Mouse (Mus musculus) hindbrain, embryonic 16.5 days (tissue): ENCODE measurements around the gene Kpna2. TPM values are rescaled to one million over a fixed set of nuclear protein-coding genes. Genes with fewer than 3 reads are reported as not detected.

Experiments used
- ATAC-seq: fragments of 200-750 bp; cut with Nextera tagmentation; 2 replicates; pipeline ENCODE4 v1.8.0; 2017; ENCODE audit warnings: moderate TSS enrichment, moderate library complexity
- H3K27ac ChIP-seq: fragments of 300-500 bp; sonication (generic); 2 replicates; pipeline ENCODE4 v1.5.1; 2014; ENCODE audit warnings: low read depth, mild to moderate bottlenecking, control low read depth, low read length, moderate library complexity
- H3K27me3 ChIP-seq: fragments of 300-500 bp; sonication (generic); replicated peaks from 2 replicates; pipeline ENCODE4 v1.6.1; 2014; ENCODE audit warnings: low read length; ENCODE audit not compliant: control insufficient read depth, insufficient read depth
- H3K36me3 ChIP-seq: fragments of 300-500 bp; sonication (generic); 2 replicates; pipeline ENCODE4 v1.6.1; 2014; ENCODE audit warnings: mild to moderate bottlenecking, low read length, moderate library complexity, mixed read lengths; ENCODE audit not compliant: control insufficient read depth, insufficient read depth
- H3K4me1 ChIP-seq: fragments of 300-500 bp; sonication (generic); 2 replicates; pipeline ENCODE4 v1.6.1; 2014; ENCODE audit warnings: low read depth, low read length; ENCODE audit not compliant: control insufficient read depth, insufficient read depth
- H3K4me2 ChIP-seq: fragments of 300-500 bp; sonication (generic); 2 replicates; pipeline ENCODE4 v1.6.1; 2014; ENCODE audit warnings: mild to moderate bottlenecking, low read length, control low read depth, moderate library complexity
- H3K4me3 ChIP-seq: fragments of 300-500 bp; sonication (generic); 2 replicates; pipeline ENCODE4 v1.5.1; 2014; ENCODE audit warnings: mild to moderate bottlenecking, low read length, control low read depth, moderate library complexity
- H3K9ac ChIP-seq: fragments of 300-500 bp; sonication (generic); 2 replicates; pipeline ENCODE4 v1.6.1; 2014; ENCODE audit warnings: low read depth, mild to moderate bottlenecking, control low read depth, low read length, moderate library complexity
- H3K9me3 ChIP-seq: fragments of 300-500 bp; sonication (generic); 2 replicates; pipeline ENCODE4 v1.6.1; 2014; ENCODE audit warnings: mild to moderate bottlenecking, low read length, moderate library complexity; ENCODE audit not compliant: control insufficient read depth
- WGBS: fragments of 180-500 bp; shearing (Covaris S2); extraction: QIAGEN DNeasy Blood & Tissue Kit; methylation state at CpG from one replicate; pipeline ENCODE4 v1.1.7; 2014; 5-methylcytosine and 5-hydroxymethylcytosine counted together
- polyA plus RNA-seq: library from polyadenylated mRNA; unstranded; fragments of >200 nt; fragmentation: Nextera tagmentation; extraction: Ambion mirVana; gene quantifications from 2 replicates; pipeline ENCODE4 v1.2.1, GENCODE M21; 2015

The Kpna2 gene
- polyA plus RNA-seq, 1 experiment from 2014 or later: 132 TPM

- no peaks in the 10 kb centered on the region for H3K4me1 ChIP-seq
- H3K4me2 ChIP-seq: no peak overlapping the region
- 88% methylated on average over 6 of the region's 6 CpGs for WGBS
These were observed 40.8 kb downstream of the Kpna2 start for GRCm38 (mm10) chr11:106958407-106959071.

GRCm38 (mm10) chr11:106957271-106957980 lies 41.9 kb downstream of the Kpna2 start:
- Histone ChIP-seq H3K27ac (no peak overlapping the region), H3K27me3 (no peaks in the 10 kb centered on the region), H3K36me3 (no peaks in the 10 kb centered on the region), H3K4me1 (no peaks in the 10 kb centered on the region), H3K9ac (no peak overlapping the region), H3K9me3 (no peaks in the 10 kb centered on the region), H3K4me3 (no peak overlapping the region), H3K4me2 (no peak overlapping the region)
- ATAC-seq: no peak
- WGBS: 84% methylated on average over 12 of the region's 12 CpGs

More at GRCm38 (mm10) chr11:106958407-106959071, 40.8 kb downstream of the Kpna2 start:
- Histone ChIP-seq H3K36me3 (no peaks in the 10 kb centered on the region), H3K9me3 (no peaks in the 10 kb centered on the region), H3K9ac (no peak overlapping the region), H3K27me3 (no peaks in the 10 kb centered on the region), H3K4me3 (no peak overlapping the region), H3K27ac (no peak overlapping the region)
- no peak for ATAC-seq

DNA sequence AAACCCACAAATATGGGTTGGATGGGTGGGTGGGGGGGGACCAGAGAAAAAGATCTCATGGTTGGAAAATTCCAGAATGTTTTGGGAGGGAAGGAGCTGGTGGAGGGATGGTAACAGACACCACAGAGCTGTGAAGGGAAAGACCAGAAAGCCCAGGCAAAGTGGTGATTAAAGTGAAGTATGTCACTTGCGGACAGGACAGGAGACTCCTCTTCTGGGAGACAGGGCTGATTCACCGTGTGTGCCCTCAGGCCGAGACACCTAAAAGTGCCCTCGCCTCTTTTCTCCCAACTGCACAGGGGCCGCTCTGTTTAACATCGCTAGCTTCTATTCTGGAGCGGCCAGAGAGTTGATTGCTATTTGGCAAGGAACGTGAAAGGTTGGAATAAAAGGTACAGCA lies 44.8 kb downstream of the Kpna2 start:
- H3K27me3 ChIP-seq: no peaks in the 10 kb centered on the region
- no peak overlapping the region for H3K9ac ChIP-seq
- 73% methylated on average over 8 of the region's 8 CpGs for WGBS
- H3K4me3 ChIP-seq: no peak overlapping the region
- no peak overlapping the region for H3K27ac ChIP-seq
- no peak for ATAC-seq
- H3K36me3 ChIP-seq: no peaks in the 10 kb centered on the region
- no peak overlapping the region for H3K4me2 ChIP-seq
- no peaks in the 10 kb centered on the region for H3K9me3 ChIP-seq
- no peaks in the 10 kb centered on the region for H3K4me1 ChIP-seq

DNA sequence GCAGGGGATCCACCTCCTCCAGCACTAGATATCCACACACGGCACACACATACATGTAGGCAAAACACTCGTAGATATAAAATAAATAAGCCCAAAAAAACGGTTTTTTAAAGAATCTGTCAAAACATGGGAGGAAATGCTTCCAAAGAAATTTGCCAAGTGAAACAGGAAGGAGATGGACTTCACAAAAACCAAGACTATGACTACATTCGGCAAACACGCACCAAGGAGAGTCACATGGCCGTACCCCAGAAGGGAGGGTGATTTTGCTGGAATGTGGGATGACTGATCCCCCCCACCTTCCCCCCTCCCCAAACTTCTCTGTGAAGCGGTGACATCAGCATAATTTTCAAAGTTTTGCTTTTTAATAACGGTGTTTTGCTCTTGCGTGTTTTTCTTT lies 45.2 kb downstream of the Kpna2 start:
- no peaks in the 10 kb centered on the region for H3K9me3 ChIP-seq
- WGBS: 81% methylated on average over 9 of the region's 9 CpGs
- no peak overlapping the region for H3K27ac ChIP-seq
- no peak overlapping the region for H3K9ac ChIP-seq
- H3K27me3 ChIP-seq: no peaks in the 10 kb centered on the region
- no peak overlapping the region for H3K4me2 ChIP-seq
- no peak overlapping the region for H3K4me3 ChIP-seq
- no peaks in the 10 kb centered on the region for H3K36me3 ChIP-seq
- H3K4me1 ChIP-seq: no peaks in the 10 kb centered on the region
- ATAC-seq: no peak

Other genes starting within 250 kb of the Kpna2 start
- 16.4 and 21.0 TPM in 2 replicates for gene Pecam1, start 248.9 kb downstream of the Kpna2 start, polyA plus RNA-seq
- 0.42 and 0.56 TPM in 2 replicates for gene Milr1, start 248.3 kb downstream of the Kpna2 start, polyA plus RNA-seq
- 9.1 and 9.9 TPM in 2 replicates for gene Polg2, start 220.0 kb downstream of the Kpna2 start, polyA plus RNA-seq
- gene Ddx5, start 210.4 kb downstream of the Kpna2 start, polyA plus RNA-seq: 315 and 329 TPM in 2 replicates
- 12.2 and 15.3 TPM in 2 replicates for gene Cep95, start 210.3 kb downstream of the Kpna2 start, polyA plus RNA-seq
- gene Smurf2, start 78.8 kb downstream of the Kpna2 start, polyA plus RNA-seq: 9.6 and 10.6 TPM in 2 replicates
- 4.7 and 5.1 TPM in 2 replicates for gene 1810010H24Rik, start 26.1 kb upstream of the Kpna2 start, polyA plus RNA-seq
- gene Bptf, start 132.6 kb upstream of the Kpna2 start, polyA plus RNA-seq: 23.9 and 26.1 TPM in 2 replicates
- 41.9 and 46.2 TPM in 2 replicates for gene Nol11, start 189.8 kb upstream of the Kpna2 start, polyA plus RNA-seq